ENCODE assay signal across 25 mouse cellular contexts in the genomic region with DNA sequence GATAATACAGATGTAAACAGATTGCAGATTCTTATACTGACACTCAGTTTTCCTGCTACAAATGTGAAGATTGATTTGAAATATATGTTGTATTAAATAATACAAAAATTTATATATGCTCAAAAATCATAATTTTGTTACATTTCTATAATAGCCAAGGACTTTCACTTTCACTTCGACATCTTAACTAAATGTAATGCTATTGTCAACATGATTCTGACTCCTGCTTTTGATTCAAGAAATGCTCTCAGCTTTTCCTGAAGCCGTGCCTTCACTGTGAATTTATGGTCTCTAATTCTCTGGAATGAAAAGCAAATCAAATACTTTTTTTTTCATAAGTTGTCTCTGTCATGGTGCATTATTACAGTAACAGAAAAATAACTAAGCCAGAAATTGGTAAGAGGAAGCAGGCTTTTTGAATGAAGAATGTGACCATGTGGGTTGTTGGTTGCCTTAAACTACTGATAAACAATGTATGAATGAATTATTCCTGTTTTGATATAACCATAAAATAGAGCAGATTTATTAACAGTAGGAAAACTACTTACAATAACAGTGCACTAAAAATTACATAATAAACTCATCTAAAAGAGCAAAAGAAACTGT.
DNase-seq lines count a peak whose midpoint lies in the region; ATAC-seq and TF ChIP-seq lines count a peak whose summit lies in the region.
"Had no signal": no experiment of that assay in that cellular context is flagged by ENCODE, and none has a peak within 500 bp of the region (broad histone marks: within the 10 kb centered on the region; RNA-seq: fewer than 3 reads in every experiment).

No protein-coding gene starts in this region.

- peak overlapping the region; percentile 19; the same call in 1 of the 2 replicates for H3K4me3 ChIP-seq in heart, postnatal 0 days (ENCODE audit: low read depth, low read length)
- peak overlapping the region; percentile 56 to 97 for H3K4me3 ChIP-seq in MEL (ENCODE audit: control insufficient read depth in 1 of 2, insufficient read depth in 1 of 2, low read depth in 2 of 2, low read length in 2 of 2)
- peak overlapping the region; percentile 85 for H3K4me3 ChIP-seq in megakaryocyte, embryonic 14.5 days (replicated peaks)
- H3K4me3 ChIP-seq in hindbrain, embryonic 11.5 days (ENCODE audit: low read depth, low read length): no peak overlapping the region
- no peak overlapping the region for H3K4me3 ChIP-seq in heart, embryonic 11.5 days (ENCODE audit: low read depth, low read length)
- H3K4me3 ChIP-seq: embryonic facial prominence, embryonic 10.5 days; forebrain, embryonic 12.5 days; limb, embryonic 13.5 days; neural tube, embryonic 15.5 days had no signal

- no peak overlapping the region for H3K9ac ChIP-seq in heart, postnatal 0 days (replicated peaks; ENCODE audit: low read depth, low read length)
- peak overlapping the region; percentile 81 for H3K9ac ChIP-seq in MEL (ENCODE audit: control insufficient read depth, low read depth, low read length, poor library complexity, severe bottlenecking)
- no peak overlapping the region for H3K9ac ChIP-seq in hindbrain, embryonic 11.5 days (ENCODE audit: low read depth, low read length)
- no peak overlapping the region for H3K9ac ChIP-seq in heart, embryonic 11.5 days (ENCODE audit: low read depth, low read length)
- H3K9ac ChIP-seq: forebrain, embryonic 12.5 days; hindbrain, embryonic 14.5 days; limb, embryonic 13.5 days; liver, embryonic 14.5 days; neural tube, embryonic 15.5 days had no signal

- H3K9me3 ChIP-seq in heart, postnatal 0 days (replicated peaks; ENCODE audit: control insufficient read depth, low read length): no peaks in the 10 kb centered on the region
- no peaks in the 10 kb centered on the region for H3K9me3 ChIP-seq in MEL (replicated peaks; ENCODE audit: insufficient read depth, low read length)
- no peaks in the 10 kb centered on the region for H3K9me3 ChIP-seq in megakaryocyte, embryonic 14.5 days
- H3K9me3 ChIP-seq in hindbrain, embryonic 11.5 days (ENCODE audit: control insufficient read depth, low read length): no peaks in the 10 kb centered on the region
- no peaks in the 10 kb centered on the region for H3K9me3 ChIP-seq in heart, embryonic 11.5 days (replicated peaks; ENCODE audit: control insufficient read depth, low read length)
- H3K9me3 ChIP-seq: embryonic facial prominence, embryonic 10.5 days; forebrain, embryonic 12.5 days; limb, embryonic 13.5 days; neural tube, embryonic 15.5 days had no signal

- TF ChIP-seq POLR2A in MEL (IDR thresholded peaks at IDR 0.05; ENCODE audit: control insufficient read depth in 1 of 2, insufficient read depth in 1 of 2, low read depth in 1 of 2, low read length in 2 of 2, poor library complexity in 1 of 2): no peak

- no peak for TF ChIP-seq CTCF in heart, postnatal 0 days (IDR thresholded peaks at IDR 0.05; ENCODE audit: low read depth)
- TF ChIP-seq CTCF in MEL (IDR thresholded peaks at IDR 0.05 in 2 of 3, conservative IDR thresholded peaks at IDR 0.05 in 1 of 3; ENCODE audit: control insufficient read depth in 1 of 3, insufficient read depth in 1 of 3, low read depth in 2 of 3, low read length in 3 of 3, poor library complexity in 1 of 3, severe bottlenecking in 1 of 3): no peak

- H3K27me3 ChIP-seq in heart, postnatal 0 days (ENCODE audit: control insufficient read depth, insufficient read depth, low read length): no peaks in the 10 kb centered on the region
- H3K27me3 ChIP-seq in MEL (ENCODE audit: control insufficient read depth in 1 of 2, insufficient read depth in 2 of 2, low read length in 2 of 2): no peaks in the 10 kb centered on the region
- H3K27me3 ChIP-seq in megakaryocyte, embryonic 14.5 days (replicated peaks): no peaks in the 10 kb centered on the region
- no peaks in the 10 kb centered on the region for H3K27me3 ChIP-seq in hindbrain, embryonic 11.5 days (ENCODE audit: control insufficient read depth, insufficient read depth, low read length)
- H3K27me3 ChIP-seq in heart, embryonic 11.5 days (ENCODE audit: control insufficient read depth, insufficient read depth, low read length): no peaks in the 10 kb centered on the region
- H3K27me3 ChIP-seq: forebrain, embryonic 12.5 days; limb, embryonic 13.5 days; neural tube, embryonic 15.5 days had no signal

- 70% methylated on average over 2 of the region's 2 CpGs for WGBS in heart, postnatal 0 days
- 91% methylated on average over 2 of the region's 2 CpGs for WGBS in hindbrain, embryonic 11.5 days
- 84% methylated on average over 2 of the region's 2 CpGs for WGBS in heart, embryonic 11.5 days (ENCODE audit: insufficient replicate concordance)

- intact Hi-C loops in heart, postnatal 14 days (cut with DNase I): no loop called here

- DNase-seq in heart, postnatal 0 days (ENCODE audit: low spot score): no peak
- DNase-seq in heart, postnatal 14 days: no peak
- DNase-seq in 3134 (ENCODE audit: extremely low read depth, insufficient read length, low spot score) (peak; percentile 34), MEL (ENCODE audit: low read depth, low spot score) (peak; percentile 68)
- DNase-seq in hindbrain, embryonic 11.5 days (ENCODE audit: low spot score): no peak
- DNase-seq in thymus, postnatal 36 days: no peak
- DNase-seq: adrenal gland, postnatal 25 days; cerebellum, adult 11-12 months; gastrocnemius, postnatal 36 days; heart, postnatal 10 days; kidney, postnatal 10 days; lung, postnatal 36 days; midbrain, embryonic 14.5 days; right cerebral cortex, postnatal 14 days; spleen, adult 18-20 months; thymus, adult 18-20 months had no signal

- no peaks in the 10 kb centered on the region for H3K79me2 ChIP-seq in MEL (ENCODE audit: control insufficient read depth, insufficient read depth, low read length, poor library complexity)

- TF ChIP-seq EP300 in heart, postnatal 0 days (IDR thresholded peaks at IDR 0.05; ENCODE audit: low read depth): no peak
- TF ChIP-seq EP300 in MEL (IDR thresholded peaks at IDR 0.05; ENCODE audit: low read depth in 1 of 2, low read length in 2 of 2): peak in 1 of 2 experiments; percentile 15; a peak in 1 of 4 replicates

- H3K4me2 ChIP-seq in heart, postnatal 0 days (ENCODE audit: low read depth, low read length): 0 out of 2 replicates have a peak overlapping the region, but pooled peaks have one; percentile 23
- no peak overlapping the region for H3K4me2 ChIP-seq in hindbrain, embryonic 11.5 days (replicated peaks; ENCODE audit: low read depth, low read length)
- no peak overlapping the region for H3K4me2 ChIP-seq in heart, embryonic 11.5 days
- H3K4me2 ChIP-seq: forebrain, embryonic 12.5 days; hindbrain, embryonic 14.5 days; limb, embryonic 13.5 days; neural tube, embryonic 15.5 days had no signal

- no peak overlapping the region for H3K27ac ChIP-seq in heart, postnatal 0 days (ENCODE audit: low read depth)
- peak overlapping the region; percentile 69 for H3K27ac ChIP-seq in MEL (ENCODE audit: control insufficient read depth, low read depth, low read length)
- no peak overlapping the region for H3K27ac ChIP-seq in hindbrain, embryonic 11.5 days (ENCODE audit: low read depth, low read length)
- H3K27ac ChIP-seq in heart, embryonic 11.5 days (ENCODE audit: low read depth, low read length): no peak overlapping the region
- H3K27ac ChIP-seq: embryonic facial prominence, embryonic 10.5 days; forebrain, embryonic 12.5 days; hindbrain, embryonic 14.5 days; limb, embryonic 13.5 days; liver, embryonic 14.5 days; neural tube, embryonic 15.5 days had no signal

- no peak for TF ChIP-seq RAD21 in MEL (IDR thresholded peaks at IDR 0.05; ENCODE audit: low read depth, low read length)

- no peaks in the 10 kb centered on the region for H3K4me1 ChIP-seq in heart, postnatal 0 days (ENCODE audit: control insufficient read depth, insufficient read depth)
- H3K4me1 ChIP-seq in MEL (ENCODE audit: control insufficient read depth in 1 of 2, insufficient read depth in 2 of 2, low read length in 2 of 2): peaks cover 2 to 14% of the 10 kb centered on the region in 2 experiments; a peak in 3 of 4 replicates
- peaks cover 7% of the 10 kb centered on the region; the same call in 1 of the 2 replicates for H3K4me1 ChIP-seq in megakaryocyte, embryonic 14.5 days
- H3K4me1 ChIP-seq in hindbrain, embryonic 11.5 days (replicated peaks; ENCODE audit: control insufficient read depth, insufficient read depth, low read length): no peaks in the 10 kb centered on the region
- no peaks in the 10 kb centered on the region for H3K4me1 ChIP-seq in heart, embryonic 11.5 days (ENCODE audit: control insufficient read depth, insufficient read depth, low read length)
- H3K4me1 ChIP-seq: embryonic facial prominence, embryonic 10.5 days; forebrain, embryonic 12.5 days; limb, embryonic 13.5 days; neural tube, embryonic 15.5 days had no signal

- ATAC-seq in heart, postnatal 0 days (ENCODE audit: insufficient read depth, low read depth): no peak
- ATAC-seq in hindbrain, embryonic 11.5 days (ENCODE audit: low FRiP score): no peak
- ATAC-seq in heart, embryonic 11.5 days (replicated peaks; ENCODE audit: insufficient number of reproducible peaks, low FRiP score, low TSS enrichment): no peak
- ATAC-seq: intestine, postnatal 0 days had no signal

- no peaks in the 10 kb centered on the region for H3K36me3 ChIP-seq in heart, postnatal 0 days (replicated peaks; ENCODE audit: control insufficient read depth, insufficient read depth, low read length)
- peaks cover 0 to 10% of the 10 kb centered on the region in 2 experiments; a peak in 2 of 4 replicates for H3K36me3 ChIP-seq in MEL (ENCODE audit: control insufficient read depth in 1 of 2, insufficient read depth in 2 of 2, low read length in 2 of 2)
- no peaks in the 10 kb centered on the region for H3K36me3 ChIP-seq in megakaryocyte, embryonic 14.5 days (replicated peaks; ENCODE audit: low read length)
- no peaks in the 10 kb centered on the region for H3K36me3 ChIP-seq in hindbrain, embryonic 11.5 days (ENCODE audit: control insufficient read depth, insufficient read depth, low read length)
- no peaks in the 10 kb centered on the region for H3K36me3 ChIP-seq in heart, embryonic 11.5 days (ENCODE audit: control insufficient read depth, insufficient read depth, low read length)
- H3K36me3 ChIP-seq: embryonic facial prominence, embryonic 10.5 days; forebrain, embryonic 12.5 days; limb, embryonic 13.5 days; neural tube, embryonic 15.5 days had no signal

TF ChIP-seq in MEL, 35 proteins besides CTCF, POLR2A, EP300 and RAD21 (continues in another document):
- TF ChIP-seq ZC3H11A (IDR thresholded peaks at IDR 0.05; ENCODE audit: low read depth, low read length): peak; percentile 17; the same call in 1 of the 2 replicates
- TF ChIP-seq NELFE (IDR thresholded peaks at IDR 0.05; ENCODE audit: low read depth, low read length): no peak
- no peak for TF ChIP-seq MEF2A (IDR thresholded peaks at IDR 0.05; ENCODE audit: extremely low read depth, insufficient replicate concordance, low read depth, low read length, poor library complexity, severe bottlenecking)
- no peak for TF ChIP-seq RCOR1 (IDR thresholded peaks at IDR 0.05; ENCODE audit: low read depth, low read length)
- no peak for TF ChIP-seq USF2 (IDR thresholded peaks at IDR 0.05; ENCODE audit: borderline replicate concordance in 1 of 2, insufficient read depth in 1 of 2, low read depth in 1 of 2, low read length in 2 of 2)
- no peak for TF ChIP-seq CHD1 (IDR thresholded peaks at IDR 0.05; ENCODE audit: low read depth, low read length)
- TF ChIP-seq SIN3A (IDR thresholded peaks at IDR 0.05; ENCODE audit: low read length): peak; percentile 44
- TF ChIP-seq MAFK (IDR thresholded peaks at IDR 0.05; ENCODE audit: borderline replicate concordance, low read depth, low read length): no peak

Comparison
In these comparisons a context has a peak if more than half of its experiments do, and no peak if none do; other contexts are left out.
1. H3K4me3 ChIP-seq: peak in heart, postnatal 0 days (single experiment), MEL (2 of 2) and megakaryocyte, embryonic 14.5 days (single experiment); none in hindbrain, embryonic 11.5 days (single experiment) and heart, embryonic 11.5 days (single experiment).
2. DNase-seq: peak in 3134 (single experiment) and MEL (single experiment); none in heart, postnatal 0 days (single experiment), heart, postnatal 14 days (0 of 2), hindbrain, embryonic 11.5 days (single experiment) and thymus, postnatal 36 days (0 of 2).